Mouse (Mus musculus) WW6 (cell line): Measurements from ENCODE around the gene Spata33.
A peak's percentile ranks its signal among the peaks of the same experiment; 100 is the strongest.
"Not testable (repeated sequence)": the region's sequence is repeated elsewhere in the genome, so short reads cannot be mapped to it uniquely, and the experiment has no call there.

Experiments used
- DNase-seq: peaks from one replicate; pipeline ENCODE4 v3.0.0-alpha.2; 2013; ENCODE audit warnings: low read depth, low spot score

Gene Spata33

DNA sequence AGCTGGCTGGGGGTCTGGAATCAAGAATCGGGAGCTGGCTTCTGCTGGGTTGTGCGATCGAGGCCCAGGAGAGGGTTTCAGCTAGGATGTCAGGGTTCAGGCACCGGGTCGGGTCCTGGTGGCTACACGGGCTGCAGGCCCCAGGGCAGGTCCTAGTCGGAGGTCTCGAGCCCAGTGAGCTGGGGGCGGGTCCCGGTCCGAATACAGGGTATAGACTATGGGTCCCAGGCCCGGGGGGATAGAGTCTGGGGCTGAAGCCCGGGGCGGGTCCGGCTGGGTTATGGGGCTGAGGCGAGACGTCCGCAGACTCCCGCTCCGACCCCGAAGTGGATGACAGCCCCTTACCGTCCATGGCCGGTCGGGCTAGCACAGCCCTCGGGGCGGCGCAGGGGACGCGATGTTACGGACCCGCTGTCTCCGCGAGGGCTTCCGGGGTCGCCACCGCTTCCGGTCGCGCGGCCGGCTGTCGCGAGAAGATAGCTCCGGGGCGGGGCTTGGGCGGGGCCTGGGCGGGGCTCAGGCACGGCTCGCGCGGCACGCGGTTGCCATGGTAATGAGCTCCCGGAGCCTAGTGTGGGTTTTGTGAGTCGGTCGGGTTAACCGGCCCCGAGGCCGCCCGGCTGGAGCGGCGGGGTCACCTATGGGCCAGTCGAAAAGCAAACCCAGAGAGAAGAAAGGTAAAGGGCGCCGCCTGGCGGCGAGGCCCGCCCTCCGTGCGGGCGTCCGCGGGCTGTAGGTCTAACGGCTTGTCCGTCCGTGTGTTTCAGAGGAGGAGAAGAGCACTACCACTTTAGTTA lies at the start of gene Spata33, which contains the start of gene Chmp1a:
Gene Spata33, plus strand, starts transcription at position 512 of the 797 bp plus-strand sequence.
Gene Chmp1a, minus strand, starts transcription at position 443 of the 797 bp plus-strand sequence.
- peak; percentile 98 for DNase-seq

GRCm38 (mm10) chr8:123181391-123181790 lies 31.2 kb upstream of the Spata33 start:
- DNase-seq: no peak

DNA sequence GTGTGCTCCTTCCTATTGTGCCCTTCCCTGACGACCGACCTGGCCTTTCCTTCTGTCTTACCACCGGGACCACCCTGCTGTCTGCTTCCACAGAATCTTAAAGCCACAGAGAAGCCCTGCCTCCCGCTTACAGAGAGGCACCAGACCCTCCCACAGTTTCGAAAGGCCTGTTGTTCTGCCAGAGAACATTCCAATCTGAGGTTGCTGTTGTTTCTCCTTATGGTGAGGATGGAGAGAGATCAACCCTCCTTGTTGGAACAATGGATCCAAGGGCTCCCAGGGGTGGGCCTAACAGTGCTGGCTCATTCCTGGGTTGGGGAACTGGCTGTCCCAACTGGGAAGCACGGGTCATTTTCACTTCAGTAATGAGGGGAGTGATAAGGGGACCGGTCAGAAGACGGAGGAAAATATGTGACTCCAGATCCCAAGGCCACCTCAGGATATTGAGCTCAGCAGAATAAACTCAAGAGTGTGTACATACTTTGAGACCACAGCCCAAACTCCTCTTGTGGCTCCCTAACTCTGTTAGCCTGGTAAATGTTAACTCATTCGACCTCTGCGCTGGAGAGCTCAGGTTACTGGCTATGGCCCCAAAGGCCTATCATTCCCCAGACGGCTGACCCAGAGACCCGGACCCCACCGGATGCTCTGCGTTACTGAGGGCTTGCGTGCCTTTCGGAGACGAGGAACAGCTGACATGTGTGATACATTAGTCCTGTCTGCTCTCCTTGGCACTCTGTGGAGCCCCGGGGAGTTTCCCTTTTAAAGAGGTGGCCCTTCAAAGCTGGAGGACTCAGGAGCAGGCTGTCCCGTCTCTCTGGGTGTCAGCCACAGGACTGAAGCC lies 26.8 kb upstream of the Spata33 start, which contains the start of gene Dpep1:
Gene Dpep1, plus strand, starts transcription at position 677 of the 844 bp plus-strand sequence.
- DNase-seq: no peak

GRCm38 (mm10) chr8:123188006-123188405 lies 24.6 kb upstream of the Spata33 start:
- no peak for DNase-seq

DNA sequence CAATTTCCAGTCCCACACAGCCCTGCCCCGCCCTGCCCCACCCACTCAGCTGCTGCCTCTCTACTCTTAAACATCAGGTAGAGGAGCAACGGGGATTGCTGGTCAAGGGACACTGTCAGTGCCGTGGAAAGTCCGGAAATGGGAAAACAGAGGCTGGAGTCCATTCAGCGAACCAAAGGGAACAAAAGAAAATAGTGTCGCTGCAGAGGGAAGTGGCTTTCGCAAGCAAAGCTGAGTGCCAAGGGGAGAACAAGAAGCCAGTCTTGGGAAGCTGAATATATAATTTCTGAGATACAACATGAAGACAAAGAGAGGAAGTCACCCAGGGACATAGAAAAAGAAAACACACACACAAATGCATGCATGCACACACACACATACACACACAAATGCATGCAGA lies 23.8 kb upstream of the Spata33 start:
- no peak for DNase-seq

- DNase-seq: peak; percentile 81
Observed at GRCm38 (mm10) chr8:123190678-123191077, 22.0 kb upstream of the Spata33 start.

DNA sequence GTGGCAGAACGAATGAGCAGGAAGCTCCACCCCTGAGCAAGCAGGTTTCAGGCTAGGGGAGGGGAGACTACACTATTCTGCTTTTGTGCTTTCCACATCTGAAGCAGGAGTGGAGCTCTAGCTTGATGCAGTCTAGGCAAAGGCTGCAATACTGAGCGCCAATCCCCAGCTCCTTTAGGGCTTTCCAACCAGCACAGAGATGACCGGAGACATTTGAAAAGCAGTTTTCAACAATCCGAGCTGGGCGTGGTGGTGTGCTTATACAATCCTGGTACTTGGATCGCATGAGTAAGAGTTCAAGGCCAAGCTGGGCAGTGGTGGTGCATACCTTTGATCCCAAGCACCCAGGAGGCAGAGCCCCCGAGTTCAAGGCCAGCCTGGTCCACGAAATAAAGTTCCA lies 20.7 kb upstream of the Spata33 start:
- no peak for DNase-seq

- DNase-seq: no peak
Observed at GRCm38 (mm10) chr8:123193771-123194170, 18.9 kb upstream of the Spata33 start.

DNA sequence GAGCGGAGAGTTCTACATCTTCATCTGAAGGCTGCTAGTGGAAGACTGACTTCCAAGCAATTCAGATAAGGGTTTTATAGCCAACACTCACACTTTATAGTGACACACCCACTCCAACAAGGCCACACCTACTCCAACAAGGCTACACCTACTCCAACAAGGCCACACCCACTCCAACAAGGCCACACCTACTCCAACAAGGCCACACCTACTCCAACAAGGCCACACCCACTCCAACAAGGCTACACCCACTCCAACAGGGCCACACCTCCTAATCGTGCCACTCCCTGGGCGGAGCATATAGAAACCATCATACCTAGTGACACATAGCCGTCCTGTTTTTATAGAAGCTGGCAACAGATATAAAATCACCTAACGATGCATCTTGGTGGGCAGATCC lies 15.6 kb upstream of the Spata33 start:
- DNase-seq: not testable (repeated sequence)

GRCm38 (mm10) chr8:123199864-123200263 lies 12.8 kb upstream of the Spata33 start:
- no peak for DNase-seq

- DNase-seq: peak; percentile 65
Observed at GRCm38 (mm10) chr8:123202288-123202687, 10.3 kb upstream of the Spata33 start.

DNA sequence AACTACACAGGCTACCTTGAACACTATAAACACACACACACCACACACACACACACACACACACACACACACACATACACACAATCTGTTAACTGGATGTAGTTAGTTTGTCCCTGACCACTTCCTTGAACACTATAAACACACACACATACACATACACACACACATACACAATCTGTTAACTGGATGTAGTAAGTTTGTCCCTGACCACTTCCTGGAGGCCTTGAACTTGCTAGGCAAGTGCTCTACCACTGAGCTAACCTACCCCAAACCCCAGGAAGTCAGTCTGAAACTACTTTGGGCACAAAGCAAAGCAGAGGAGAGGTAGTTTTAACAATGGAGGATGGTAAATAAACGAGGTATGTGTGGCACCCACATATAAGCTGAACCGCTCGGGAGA lies 9.1 kb upstream of the Spata33 start:
- DNase-seq: no peak

GRCm38 (mm10) chr8:123211876-123212275 lies 756 bp upstream of the Spata33 start:
- DNase-seq: no peak

- no peak for DNase-seq
Observed at GRCm38 (mm10) chr8:123213118-123213772, 613 bp downstream of the Spata33 start.

DNA sequence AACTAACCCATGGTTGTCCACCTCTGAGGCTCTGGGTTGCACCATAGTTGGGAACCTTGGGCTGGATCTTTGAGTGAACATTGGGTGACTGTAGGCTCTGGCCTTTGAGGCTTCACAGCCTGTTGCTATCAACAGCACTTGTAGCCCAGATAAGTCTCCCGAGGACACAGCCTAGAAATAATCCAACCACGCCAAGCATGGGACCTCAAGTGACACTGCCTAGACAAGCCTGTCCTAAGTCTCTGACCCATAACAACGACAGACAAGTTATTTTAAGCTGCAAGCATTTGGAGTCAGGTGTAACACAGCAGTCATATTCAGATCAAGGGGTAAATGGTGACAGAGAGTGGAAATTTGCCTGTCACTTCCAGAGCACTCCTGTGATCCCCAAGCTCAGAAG lies 2.8 kb downstream of the Spata33 start:
- DNase-seq: no peak

DNA sequence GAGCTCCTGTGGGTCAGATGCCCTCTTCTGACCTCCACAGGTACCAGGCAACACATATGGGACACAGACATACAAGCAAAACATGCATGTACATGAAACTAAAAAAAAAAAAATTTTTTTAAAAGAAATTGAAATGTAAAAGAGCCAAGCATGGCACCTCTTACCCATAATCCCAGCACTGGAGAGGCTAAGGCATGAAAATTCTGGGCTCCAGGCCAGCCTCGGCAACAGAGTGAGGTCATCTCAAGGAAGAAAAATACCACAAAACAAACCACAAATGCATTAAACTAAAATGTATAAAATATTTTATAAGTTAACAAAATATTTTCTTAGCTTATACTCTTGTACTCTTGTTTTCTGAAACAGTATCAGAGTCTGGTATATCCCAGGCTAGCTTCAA lies 8.3 kb downstream of the Spata33 start:
- DNase-seq: no peak

GRCm38 (mm10) chr8:123224278-123225266 lies 11.9 kb downstream of the Spata33 start, which contains the start of gene Cdk10:
Gene Cdk10 (plus strand): TSS chr8:123224842.
- DNase-seq: peak; percentile 81

DNA sequence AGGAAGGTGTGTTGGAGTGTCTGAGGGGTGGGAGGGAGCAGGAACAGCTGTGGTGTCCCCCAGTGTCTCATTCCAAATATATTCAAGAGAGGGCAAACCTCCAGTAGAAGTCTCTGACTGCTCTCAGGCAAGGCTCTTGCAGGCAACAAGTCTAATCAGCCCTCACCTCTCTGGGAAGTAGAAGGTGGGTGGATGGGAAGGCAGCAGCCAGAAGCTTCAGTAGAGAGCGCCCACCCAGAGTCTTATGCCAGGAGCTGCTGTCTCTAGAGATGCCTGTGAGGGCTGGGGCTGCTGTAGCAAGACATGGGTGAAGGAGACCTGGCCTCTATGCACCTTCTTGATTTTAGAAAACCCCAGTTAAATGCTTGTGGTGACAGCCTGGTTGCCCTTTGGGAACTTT lies 15.8 kb downstream of the Spata33 start:
- DNase-seq: no peak

DNA sequence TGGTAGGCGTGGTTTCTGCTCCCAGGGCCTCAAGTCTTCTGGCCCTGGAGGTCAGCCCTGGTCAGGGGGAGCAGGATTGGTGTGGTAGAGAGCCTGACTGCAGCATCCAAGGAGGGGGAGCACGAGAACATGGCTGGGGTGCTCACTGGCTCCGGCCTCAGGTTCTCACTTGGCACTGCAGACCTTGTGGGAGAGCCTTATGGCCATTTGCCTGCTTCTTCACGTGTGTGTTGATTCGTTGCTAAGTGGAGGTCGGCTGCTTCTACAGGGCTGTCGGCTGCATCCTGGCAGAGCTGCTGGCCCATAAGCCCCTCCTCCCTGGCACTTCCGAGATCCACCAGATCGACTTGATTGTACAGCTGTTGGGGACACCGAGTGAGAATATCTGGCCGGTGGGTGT lies 17.7 kb downstream of the Spata33 start:
- DNase-seq: not testable (repeated sequence)

GRCm38 (mm10) chr8:123231742-123232141 lies 19.1 kb downstream of the Spata33 start:
- no peak for DNase-seq

DNA sequence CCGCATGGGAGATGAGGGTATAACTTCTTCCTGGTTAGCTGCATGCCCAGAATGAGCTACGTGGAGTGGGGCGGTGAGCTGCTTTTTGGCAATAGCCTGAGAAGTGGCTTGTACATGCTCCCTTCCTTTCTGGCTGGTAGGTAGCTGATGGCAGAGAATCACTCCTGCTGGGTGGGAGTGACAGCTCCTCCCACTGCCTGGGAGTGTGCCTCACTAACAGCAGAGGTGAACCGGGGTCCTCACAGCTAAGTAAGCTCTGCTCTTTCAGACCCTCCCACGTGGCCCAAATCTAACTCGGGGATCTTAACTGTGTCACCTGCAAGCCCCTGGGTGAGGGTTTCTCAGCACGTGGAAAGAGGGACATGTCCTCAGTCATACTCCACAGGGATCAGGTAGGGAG lies 19.9 kb downstream of the Spata33 start:
- DNase-seq: no peak
